Mouse (Mus musculus) lung, postnatal 0 days (tissue): ENCODE measurements at regions not wholly inside any gene's neighbourhood (a gene's known extent, or its start where the extent isn't known, plus 50 kb on each side); places are given as distances from the start of the nearest gene placed in this dataset.
A peak's percentile ranks its signal among the peaks of the same experiment; 100 is the strongest.

Experiments used
- CTCF ChIP-seq: IDR thresholded peaks from 2 replicates; pipeline ENCODE4 v1.5.1; 2016; ENCODE audit warnings: antibody characterized with exemption, mild to moderate bottlenecking
- EP300 ChIP-seq: IDR thresholded peaks from 2 replicates; pipeline ENCODE4 v1.6.1; 2016; ENCODE audit warnings: antibody characterized with exemption, mild to moderate bottlenecking, control low read depth

GRCm38 (mm10) chr13:60508054-60508453, 93.7 kb upstream of the Dapk1 start:
- no peak for TF ChIP-seq CTCF
- peak; percentile 81 for TF ChIP-seq EP300
